Comparison of ENCODE assay signal across 9 mouse cellular contexts in genomic region chrX:101299055-101299454, GRCm38 (mm10). TPM values are rescaled to one million over a fixed set of nuclear protein-coding genes. Genes with fewer than 3 reads are reported as not detected.
DNase-seq lines count a peak whose midpoint lies in the region; ATAC-seq and TF ChIP-seq lines count a peak whose summit lies in the region.
"Had no signal": no experiment of that assay in that cellular context is flagged by ENCODE, and none has a peak within 500 bp of the region (broad histone marks: within the 10 kb centered on the region; RNA-seq: fewer than 3 reads in every experiment).

Gene Nlgn3, plus strand, starts transcription at chrX:101299168.

- no peak for TF ChIP-seq POLR2A in lung, adult 2 months (IDR thresholded peaks at IDR 0.05; ENCODE audit: borderline replicate concordance, extremely low read depth, low read depth, low read length)

- H3K27me3 ChIP-seq in lung, embryonic 16.5 days (ENCODE audit: control insufficient read depth, insufficient read depth, low read depth, low read length), result no peaks in the 10 kb centered on the region; the same call in 1 of the 2 replicates
- peaks cover 77% of the 10 kb centered on the region for H3K27me3 ChIP-seq in hindbrain, embryonic 10.5 days (ENCODE audit: insufficient read depth, poor library complexity, severe bottlenecking)
- peaks cover 99% of the 10 kb centered on the region for H3K27me3 ChIP-seq in limb, embryonic 10.5 days (ENCODE audit: low read depth, poor library complexity, severe bottlenecking)
- 0 out of 2 replicates have a peak, but pooled peaks cover 3% of the 10 kb centered on the region for H3K27me3 ChIP-seq in neural tube, embryonic 12.5 days (replicated peaks)

- ATAC-seq in lung, embryonic 16.5 days (ENCODE audit: low read depth), result no peak
- ATAC-seq in neural tube, embryonic 12.5 days (ENCODE audit: low FRiP score, low read depth), result peak; percentile 25
- ATAC-seq in erythroblast, adult 5-6 weeks (replicated peaks; ENCODE audit: low FRiP score, poor library complexity, severe bottlenecking), result no peak

- peak within 1 kb of the TSS; percentile 20 for H3K9ac ChIP-seq in lung, embryonic 16.5 days (ENCODE audit: low read length)
- H3K9ac ChIP-seq in neural tube, embryonic 12.5 days, result peak within 1 kb of the TSS; percentile 54

- no peak for DNase-seq in lung, adult 2 months
- peak; percentile 48 for DNase-seq in cerebellum, adult 9-10 months
- peak; percentile 40 for DNase-seq in hindbrain, embryonic 10.5 days (ENCODE audit: low spot score)
- peak; percentile 55 for DNase-seq in limb, embryonic 10.5 days (ENCODE audit: low spot score)
- no peak for DNase-seq in T-cell, adult 2 months (ENCODE audit: low spot score)

- H3K4me2 ChIP-seq in lung, embryonic 16.5 days (ENCODE audit: low read depth, low read length), result peak within 1 kb of the TSS; percentile 56
- peak within 1 kb of the TSS; percentile 55 for H3K4me2 ChIP-seq in neural tube, embryonic 12.5 days (replicated peaks)

- H3K27ac ChIP-seq in lung, embryonic 16.5 days (ENCODE audit: low read length), result no peak within 1 kb of the TSS
- H3K27ac ChIP-seq in hindbrain, embryonic 10.5 days, result peak within 1 kb of the TSS; percentile 85
- H3K27ac ChIP-seq in limb, embryonic 10.5 days, result peak within 1 kb of the TSS; percentile 77
- no peak within 1 kb of the TSS; the same call in 1 of the 2 replicates for H3K27ac ChIP-seq in neural tube, embryonic 12.5 days

- no peaks in the 10 kb centered on the region for H3K9me3 ChIP-seq in lung, embryonic 16.5 days (ENCODE audit: control insufficient read depth, low read length)
- no peaks in the 10 kb centered on the region for H3K9me3 ChIP-seq in hindbrain, embryonic 10.5 days
- H3K9me3 ChIP-seq in limb, embryonic 10.5 days (replicated peaks), result no peaks in the 10 kb centered on the region
- no peaks in the 10 kb centered on the region for H3K9me3 ChIP-seq in neural tube, embryonic 12.5 days

- H3K36me3 ChIP-seq in lung, embryonic 16.5 days (ENCODE audit: control insufficient read depth, insufficient read depth, low read length), result peaks cover 3% of the 10 kb centered on the region
- H3K36me3 ChIP-seq in hindbrain, embryonic 10.5 days, result peaks cover 40% of the 10 kb centered on the region
- peaks cover 40% of the 10 kb centered on the region for H3K36me3 ChIP-seq in limb, embryonic 10.5 days
- peaks cover 7% of the 10 kb centered on the region; the same call in 1 of the 2 replicates for H3K36me3 ChIP-seq in neural tube, embryonic 12.5 days

- WGBS in lung, embryonic 16.5 days, result 26% methylated on average over 17 of the region's 24 CpGs
- WGBS in lung, adult 2 months, result 35% methylated on average over 24 of the region's 24 CpGs
- WGBS in hindbrain, embryonic 10.5 days, result 22% methylated on average over 24 of the region's 24 CpGs
- WGBS in limb, embryonic 10.5 days, result 23% methylated on average over 8 of the region's 24 CpGs
- WGBS in neural tube, embryonic 12.5 days, result 24% methylated on average over 23 of the region's 24 CpGs

- H3K4me3 ChIP-seq in lung, embryonic 16.5 days (ENCODE audit: low read length), result peak within 1 kb of the TSS; percentile 34
- H3K4me3 ChIP-seq in lung, adult 2 months (replicated peaks; ENCODE audit: extremely low read depth, low read depth, low read length), result no peak within 1 kb of the TSS
- H3K4me3 ChIP-seq in hindbrain, embryonic 10.5 days, result peak within 1 kb of the TSS; percentile 49
- peak within 1 kb of the TSS; percentile 46 for H3K4me3 ChIP-seq in limb, embryonic 10.5 days
- H3K4me3 ChIP-seq in neural tube, embryonic 12.5 days, result peak within 1 kb of the TSS; percentile 44

- TF ChIP-seq CTCF in lung, adult 2 months (IDR thresholded peaks at IDR 0.05; ENCODE audit: insufficient read depth, low read length), result no peak

- 0 out of 2 replicates have a peak, but pooled peaks cover 2% of the 10 kb centered on the region for H3K4me1 ChIP-seq in lung, embryonic 16.5 days (replicated peaks; ENCODE audit: control insufficient read depth, insufficient read depth, low read length)
- no peaks in the 10 kb centered on the region for H3K4me1 ChIP-seq in lung, adult 2 months (ENCODE audit: control insufficient read depth, insufficient read depth, low read length)
- peaks cover 53% of the 10 kb centered on the region for H3K4me1 ChIP-seq in hindbrain, embryonic 10.5 days (replicated peaks)
- H3K4me1 ChIP-seq in limb, embryonic 10.5 days, result peaks cover 28% of the 10 kb centered on the region
- H3K4me1 ChIP-seq in neural tube, embryonic 12.5 days, result peaks cover 11% of the 10 kb centered on the region

RNA-seq across cellular contexts. Expression of gene Nlgn3, which starts in this region (rescaled TPM):
- polyA plus RNA-seq in lung, embryonic 16.5 days (2015; fragmentation: Nextera tagmentation; extraction: Ambion mirVana), result 4.2 and 4.9 TPM in 2 replicates
- 0.23 and 0.57 TPM in 2 replicates for polyA plus RNA-seq in lung, adult 2 months (2012; rRNA removed)
- polyA plus RNA-seq in hindbrain, embryonic 10.5 days (2016; fragmentation: Nextera tagmentation; extraction: Ambion mirVana), result 5.8 and 14.8 TPM in 2 replicates
- polyA plus RNA-seq in limb, embryonic 10.5 days (2016; fragmentation: Nextera tagmentation; extraction: Ambion mirVana), result 1.6 and 7.8 TPM in 2 replicates
- polyA plus RNA-seq in neural tube, embryonic 12.5 days (2016; fragmentation: Nextera tagmentation; extraction: Ambion mirVana), result 32.5 and 32.8 TPM in 2 replicates
- 0.84 and 0.96 TPM in 2 replicates for total RNA-seq in erythroblast, adult 5-6 weeks (2015; ENCODE audit: low replicate concordance)
- 0.77 and 2.6 TPM in 2 replicates for total RNA-seq in erythroblast, adult 5-6 weeks (2017; ENCODE audit: low replicate concordance)
- total RNA-seq: neutrophil, adult 5-6 weeks had no signal

Comparison
In these comparisons a context has a peak if more than half of its experiments do, and no peak if none do; other contexts are left out.
1. H3K27ac ChIP-seq: peak in hindbrain, embryonic 10.5 days (single experiment) and limb, embryonic 10.5 days (single experiment); none in lung, embryonic 16.5 days (single experiment) and neural tube, embryonic 12.5 days (single experiment).
2. DNase-seq: peak in cerebellum, adult 9-10 months (single experiment), hindbrain, embryonic 10.5 days (single experiment) and limb, embryonic 10.5 days (single experiment); none in lung, adult 2 months (single experiment) and T-cell, adult 2 months (single experiment).